Mouse (Mus musculus) hindbrain, embryonic 12.5 days (tissue): ENCODE data around the gene Cct6b. TPM values are rescaled to one million over a fixed set of nuclear protein-coding genes. Genes with fewer than 3 reads are reported as not detected.
A peak's percentile ranks its signal among the peaks of the same experiment; 100 is the strongest.

ENCODE experiments used
- ATAC-seq: fragments of 200-750 bp; cut with Nextera tagmentation; 2 replicates; pipeline ENCODE4 v1.8.0; 2017; ENCODE audit warnings: moderate TSS enrichment; ENCODE audit not compliant: low FRiP score
- H3K27ac ChIP-seq: fragments of 300-500 bp; sonication (generic); 2 replicates; pipeline ENCODE4 v1.5.1; 2016; ENCODE audit warnings: mild to moderate bottlenecking
- H3K27me3 ChIP-seq: fragments of 300-500 bp; sonication (generic); 2 replicates; pipeline ENCODE4 v1.6.1; 2016; ENCODE audit warnings: mild to moderate bottlenecking
- H3K36me3 ChIP-seq: fragments of 300-500 bp; sonication (generic); 2 replicates; pipeline ENCODE4 v1.6.1; 2016; ENCODE audit warnings: mild to moderate bottlenecking
- H3K4me1 ChIP-seq: fragments of 300-500 bp; sonication (generic); 2 replicates; pipeline ENCODE4 v1.6.1; 2016
- H3K4me2 ChIP-seq: fragments of 300-500 bp; sonication (generic); replicated peaks from 2 replicates; pipeline ENCODE4 v1.6.1; 2016; ENCODE audit warnings: mild to moderate bottlenecking
- H3K4me3 ChIP-seq: fragments of 300-500 bp; sonication (generic); 2 replicates; pipeline ENCODE4 v1.5.1; 2016; ENCODE audit warnings: mild to moderate bottlenecking
- H3K9ac ChIP-seq: fragments of 300-500 bp; sonication (generic); 2 replicates; pipeline ENCODE4 v1.6.1; 2016; ENCODE audit warnings: mild to moderate bottlenecking, moderate library complexity
- H3K9me3 ChIP-seq: fragments of 300-500 bp; sonication (generic); replicated peaks from 2 replicates; pipeline ENCODE4 v1.6.1; 2016; ENCODE audit warnings: mild to moderate bottlenecking
- WGBS: fragments of 180-500 bp; shearing (Covaris S2); methylation state at CpG from one replicate; pipeline ENCODE4 v1.1.7; 2016; 5-methylcytosine and 5-hydroxymethylcytosine counted together
- polyA plus RNA-seq: library from polyadenylated mRNA; unstranded; fragments of >200 nt; fragmentation: Nextera tagmentation; extraction: Ambion mirVana; gene quantifications from 2 replicates; pipeline ENCODE4 v1.2.1, GENCODE M21; 2016

Gene Cct6b
- 0.19 and 0.57 TPM in 2 replicates for polyA plus RNA-seq

DNA sequence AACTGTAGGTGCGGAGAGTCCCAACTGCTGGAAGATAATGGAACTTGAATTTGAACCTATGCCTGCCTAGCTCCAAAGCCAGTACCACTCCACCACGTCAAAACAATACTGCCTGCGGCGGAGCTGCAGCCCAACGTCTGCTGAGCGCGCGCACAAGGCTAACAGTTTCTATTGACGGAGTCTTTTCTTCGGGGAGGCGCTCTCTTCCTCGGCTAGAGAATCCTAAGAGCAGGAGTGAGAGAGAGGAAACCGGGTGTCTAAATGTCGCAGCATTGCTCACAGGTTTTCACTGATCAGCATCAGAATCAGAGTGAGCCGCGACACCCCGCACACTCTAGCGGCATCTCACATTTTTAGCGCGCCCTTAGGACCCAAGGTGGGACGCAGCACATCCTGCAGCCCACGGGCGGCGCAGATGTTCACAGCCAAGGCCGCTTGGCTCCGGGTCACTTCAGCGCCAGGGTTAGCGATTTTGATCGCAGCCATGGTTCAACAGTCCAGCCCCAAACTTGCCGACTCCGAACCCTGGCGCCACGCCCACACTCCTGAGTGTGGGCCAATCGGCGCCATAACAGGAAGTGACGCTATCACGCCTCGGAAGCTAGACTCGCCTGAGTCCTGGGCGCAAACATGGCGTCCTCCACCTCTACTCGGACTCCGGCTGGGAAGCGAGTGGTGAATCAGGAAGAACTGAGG, at the start of gene Cct6b, which contains the start of gene Zfp830:
TSS of gene Cct6b (minus strand) at position 580 of the 696 bp plus-strand sequence.
TSS of gene Zfp830 (plus strand) at position 604 of the 696 bp plus-strand sequence.
- Histone ChIP-seq H3K27me3 (no peaks in the 10 kb centered on the region), H3K9ac (peak within 1 kb of the TSS; percentile 88), H3K4me2 (peak within 1 kb of the TSS; percentile 89), H3K9me3 (no peaks in the 10 kb centered on the region), H3K27ac (peak within 1 kb of the TSS; percentile 86), H3K4me1 (peaks cover 19% of the 10 kb centered on the region), H3K4me3 (peak within 1 kb of the TSS; percentile 88), H3K36me3 (no peaks in the 10 kb centered on the region)
- under 1% methylated on average over 44 of the region's 44 CpGs for WGBS
- peak; percentile 100 for ATAC-seq

DNA sequence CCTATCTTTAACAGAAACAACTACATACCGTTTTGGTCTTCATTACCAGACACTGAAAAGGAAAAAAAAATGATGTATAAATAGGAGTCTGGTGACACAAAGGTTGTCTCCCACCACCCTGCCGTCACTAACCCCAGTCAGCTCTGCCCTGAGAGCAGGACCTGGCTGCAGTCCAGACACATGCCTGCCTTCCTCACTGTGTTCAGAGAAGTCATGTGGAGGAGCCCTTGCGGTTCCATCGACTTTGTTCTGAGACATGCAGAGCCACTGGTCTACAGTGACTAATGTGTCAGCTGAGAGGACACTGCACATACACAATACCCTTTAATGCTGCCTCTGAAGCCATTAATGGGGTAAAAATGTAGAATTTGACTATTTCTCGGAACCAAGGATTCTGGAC, 44.4 kb upstream of the Cct6b start:
- H3K9me3 ChIP-seq, result no peaks in the 10 kb centered on the region
- no peak overlapping the region for H3K27ac ChIP-seq
- peaks cover 11% of the 10 kb centered on the region for H3K36me3 ChIP-seq
- H3K4me3 ChIP-seq, result no peak overlapping the region
- ATAC-seq, result no peak
- no peak overlapping the region for H3K4me2 ChIP-seq
- H3K27me3 ChIP-seq, result no peaks in the 10 kb centered on the region
- peaks cover 9% of the 10 kb centered on the region; the same call in 1 of the 2 replicates for H3K4me1 ChIP-seq
- no peak overlapping the region for H3K9ac ChIP-seq
- 82% methylated on average over 5 of the region's 5 CpGs for WGBS

DNA sequence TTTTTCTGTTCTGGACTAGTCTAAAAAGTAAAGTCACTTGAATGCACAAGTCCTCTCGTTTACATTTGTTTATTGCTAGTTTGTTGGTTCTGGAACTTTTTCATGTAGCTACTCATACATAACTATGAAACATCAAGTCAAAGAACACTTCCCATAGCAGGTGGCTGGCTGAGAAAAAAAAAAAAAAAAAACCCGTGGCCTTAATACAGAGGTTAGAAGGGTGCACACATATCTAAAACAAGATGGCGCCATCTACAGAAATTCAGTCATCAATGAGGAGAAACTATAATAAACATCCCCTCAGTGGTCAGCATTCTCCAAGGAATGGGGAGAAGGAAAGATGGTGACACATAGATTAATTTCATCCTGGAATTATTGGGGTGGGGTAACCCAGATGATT, 43.2 kb upstream of the Cct6b start:
- Histone ChIP-seq H3K9ac (no peak overlapping the region), H3K9me3 (no peaks in the 10 kb centered on the region), H3K4me1 (peaks cover 7% of the 10 kb centered on the region; the same call in 1 of the 2 replicates), H3K4me2 (no peak overlapping the region), H3K36me3 (peaks cover 22% of the 10 kb centered on the region), H3K4me3 (no peak overlapping the region), H3K27ac (no peak overlapping the region), H3K27me3 (no peaks in the 10 kb centered on the region)
- 87% methylated on average over 3 of the region's 3 CpGs for WGBS
- no peak for ATAC-seq

DNA sequence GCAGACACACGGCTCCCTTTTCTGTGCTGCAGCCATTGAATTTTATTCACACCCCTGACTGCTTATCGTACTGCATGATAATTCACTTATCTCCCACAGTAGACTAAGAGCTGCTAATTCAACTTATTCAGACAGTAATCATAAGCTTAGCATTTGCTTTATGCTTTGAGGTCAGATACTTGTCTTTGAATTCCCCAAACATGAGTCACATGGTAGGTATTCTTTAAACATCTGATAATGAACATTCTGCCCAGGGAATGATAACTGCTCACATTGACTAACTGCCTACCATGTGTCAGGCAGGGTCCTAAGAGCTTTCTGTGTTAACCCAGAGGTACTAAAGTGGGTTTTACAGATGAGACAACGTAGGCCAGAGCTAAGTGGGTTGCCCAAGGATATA, 42.5 kb upstream of the Cct6b start:
- Histone ChIP-seq H3K36me3 (peaks cover 29% of the 10 kb centered on the region), H3K27ac (no peak overlapping the region), H3K4me2 (no peak overlapping the region), H3K9ac (no peak overlapping the region), H3K9me3 (no peaks in the 10 kb centered on the region), H3K4me1 (peaks cover 1% of the 10 kb centered on the region; the same call in 1 of the 2 replicates), H3K27me3 (no peaks in the 10 kb centered on the region), H3K4me3 (no peak overlapping the region)
- ATAC-seq, result no peak
- WGBS, result 86% methylated on average over 3 of the region's 3 CpGs

DNA sequence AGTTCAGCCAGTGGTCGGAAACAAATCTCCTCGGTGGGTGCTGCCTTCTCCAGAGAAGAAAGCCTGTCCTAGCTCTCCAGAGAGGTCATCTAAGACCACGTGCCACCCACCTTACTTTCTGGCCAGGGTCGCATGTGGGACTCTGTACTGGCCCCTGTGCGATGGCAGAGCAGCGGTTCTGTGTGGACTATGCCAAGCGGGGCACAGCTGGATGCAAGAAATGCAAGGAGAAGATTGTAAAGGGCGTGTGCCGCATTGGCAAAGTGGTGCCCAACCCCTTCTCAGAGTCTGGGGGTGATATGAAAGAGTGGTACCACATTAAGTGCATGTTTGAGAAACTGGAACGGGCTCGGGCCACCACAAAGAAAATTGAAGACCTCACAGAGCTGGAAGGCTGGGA, 19.3 kb upstream of the Cct6b start:
- Histone ChIP-seq H3K4me1 (peaks cover 19% of the 10 kb centered on the region), H3K27ac (no peak overlapping the region), H3K36me3 (peaks cover 49% of the 10 kb centered on the region), H3K9ac (no peak overlapping the region), H3K27me3 (no peaks in the 10 kb centered on the region), H3K4me2 (no peak overlapping the region), H3K4me3 (no peak overlapping the region), H3K9me3 (no peaks in the 10 kb centered on the region)
- ATAC-seq, result no peak
- WGBS, result 92% methylated on average over 11 of the region's 11 CpGs

DNA sequence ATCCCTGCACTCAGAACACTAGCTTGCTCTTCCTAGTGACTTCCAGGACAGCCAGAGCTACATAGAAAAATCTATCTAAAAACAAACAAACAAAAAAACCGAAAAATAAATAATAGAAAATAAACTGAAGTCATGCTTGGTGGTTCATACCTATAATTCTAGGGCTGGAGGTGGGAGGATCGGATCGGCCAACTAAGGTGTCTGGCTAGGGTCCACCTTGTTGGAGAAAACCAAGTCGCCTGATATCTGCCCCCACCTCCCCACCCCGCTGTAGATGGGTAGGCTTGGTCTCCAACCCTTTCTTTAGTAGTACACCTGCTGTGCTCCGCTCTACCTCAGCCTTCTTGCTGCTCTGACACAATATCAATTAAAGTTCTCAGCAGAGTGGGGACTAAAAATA, 18.1 kb upstream of the Cct6b start:
- ATAC-seq, result no peak
- peak overlapping the region; percentile 70 for H3K4me2 ChIP-seq
- H3K4me1 ChIP-seq, result peaks cover 19% of the 10 kb centered on the region
- no peaks in the 10 kb centered on the region for H3K9me3 ChIP-seq
- H3K4me3 ChIP-seq, result peak overlapping the region; percentile 91
- peak overlapping the region; percentile 94 for H3K9ac ChIP-seq
- H3K27me3 ChIP-seq, result no peaks in the 10 kb centered on the region
- H3K36me3 ChIP-seq, result peaks cover 38% of the 10 kb centered on the region
- WGBS, result 50% methylated on average over 6 of the region's 6 CpGs
- H3K27ac ChIP-seq, result no peak overlapping the region

DNA sequence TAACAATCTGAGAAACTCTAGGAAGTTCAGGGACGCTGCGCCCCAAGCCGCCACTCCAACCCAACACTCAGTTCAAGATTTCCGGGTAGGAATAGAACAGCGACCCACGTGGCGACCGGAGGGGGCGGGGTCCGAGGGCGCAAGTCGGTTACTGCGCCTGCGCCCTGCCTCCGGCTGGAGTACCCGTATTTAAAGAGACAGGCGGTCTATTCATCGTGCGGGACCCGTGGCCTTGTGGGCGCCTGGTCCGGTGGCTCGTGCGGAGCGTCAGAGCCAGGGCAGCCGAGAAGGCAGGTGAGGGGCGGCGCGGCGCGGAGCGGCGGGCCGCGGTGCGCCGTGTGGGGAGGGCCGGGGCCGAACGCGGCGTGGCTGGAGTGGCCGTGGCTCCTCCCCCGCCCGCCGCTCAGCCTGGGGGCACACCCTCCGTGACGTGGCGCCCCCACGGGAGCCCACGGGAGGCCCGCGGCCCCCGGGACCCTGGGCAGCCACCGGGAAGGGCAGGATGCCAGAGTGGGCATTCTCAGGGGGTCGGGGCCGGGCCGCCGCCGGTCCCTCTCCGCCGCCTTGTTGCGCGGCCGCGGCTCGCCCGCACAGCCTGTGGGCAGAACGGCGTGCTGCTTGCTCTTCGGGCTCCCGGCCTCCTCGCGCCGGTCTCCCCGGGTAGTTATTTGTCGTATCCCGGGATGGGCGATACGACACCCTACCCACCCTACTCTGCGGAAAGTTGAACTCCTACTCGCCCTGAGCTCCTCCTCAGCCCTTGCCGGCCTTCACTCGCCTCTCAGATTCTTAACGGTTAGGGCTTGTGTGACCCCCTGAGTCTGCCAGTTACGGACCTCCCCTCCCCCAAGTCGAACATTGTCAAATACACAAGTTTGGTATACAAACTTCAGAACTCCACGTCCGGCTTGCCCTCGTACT, 17.1 kb upstream of the Cct6b start, which contains the start of gene Lig3:
TSS of gene Lig3 (plus strand) at position 126 of the 921 bp plus-strand sequence.
- peak; percentile 97 for ATAC-seq
- peak within 1 kb of the TSS; percentile 70 for H3K4me2 ChIP-seq
- H3K4me1 ChIP-seq, result peaks cover 19% of the 10 kb centered on the region
- H3K27ac ChIP-seq, result peak within 1 kb of the TSS; percentile 96
- under 1% methylated on average over 81 of the region's 90 CpGs for WGBS
- H3K9me3 ChIP-seq, result no peaks in the 10 kb centered on the region
- H3K4me3 ChIP-seq, result peak within 1 kb of the TSS; percentile 91
- H3K27me3 ChIP-seq, result no peaks in the 10 kb centered on the region
- peak within 1 kb of the TSS; percentile 94 for H3K9ac ChIP-seq
- H3K36me3 ChIP-seq, result peaks cover 30% of the 10 kb centered on the region

DNA sequence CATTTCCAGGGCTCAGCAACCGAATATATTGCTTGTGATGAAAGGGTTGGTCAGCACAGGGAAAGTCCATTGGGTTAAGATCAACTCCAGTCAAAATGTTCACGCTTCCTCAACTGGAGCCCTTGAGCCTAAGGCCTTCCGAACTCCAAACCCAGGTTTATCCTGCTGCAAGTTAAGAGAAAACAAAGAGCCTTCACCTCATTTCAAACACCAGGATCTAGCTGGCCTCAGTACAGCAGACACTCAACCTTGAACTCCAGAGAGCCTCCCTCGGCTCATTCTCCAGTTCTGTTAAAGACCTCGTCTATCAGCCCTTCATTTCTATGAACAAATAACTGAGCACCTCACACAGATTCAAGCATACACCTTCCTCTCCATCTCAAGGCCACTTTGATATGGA, 16.0 kb upstream of the Cct6b start:
- peaks cover 19% of the 10 kb centered on the region for H3K36me3 ChIP-seq
- H3K4me3 ChIP-seq, result peak overlapping the region; percentile 91
- H3K9ac ChIP-seq, result peak overlapping the region; percentile 94
- no peaks in the 10 kb centered on the region for H3K9me3 ChIP-seq
- 61% methylated on average over 5 of the region's 5 CpGs for WGBS
- ATAC-seq, result no peak
- no peaks in the 10 kb centered on the region for H3K27me3 ChIP-seq
- no peak overlapping the region for H3K27ac ChIP-seq
- H3K4me2 ChIP-seq, result peak overlapping the region; percentile 70
- peaks cover 19% of the 10 kb centered on the region for H3K4me1 ChIP-seq

DNA sequence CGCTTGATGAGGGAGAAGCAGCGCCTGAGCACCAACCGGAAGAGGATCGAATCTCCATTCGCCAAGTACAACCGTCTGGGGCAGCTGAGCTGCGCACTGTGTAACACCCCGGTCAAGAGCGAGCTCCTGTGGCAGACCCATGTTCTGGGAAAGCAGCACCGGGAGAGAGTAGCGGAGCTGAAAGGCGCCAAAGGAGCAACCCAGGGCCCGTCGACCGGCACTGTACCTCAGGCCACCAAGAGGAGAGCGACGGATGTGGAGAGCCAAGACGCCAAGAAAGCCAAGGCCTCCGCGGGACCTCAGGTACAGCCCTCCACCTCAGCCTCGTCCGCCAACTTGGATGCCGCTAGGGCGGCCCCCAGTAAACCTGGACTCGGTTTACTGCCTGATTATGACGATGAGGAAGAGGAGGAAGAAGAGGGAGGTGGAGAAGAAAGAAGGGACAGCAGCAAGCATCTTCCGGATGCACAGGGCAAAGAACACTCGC, 360 bp upstream of the Cct6b start:
- Histone ChIP-seq H3K4me2 (peak overlapping the region; percentile 89), H3K36me3 (no peaks in the 10 kb centered on the region), H3K4me1 (peaks cover 19% of the 10 kb centered on the region), H3K4me3 (peak overlapping the region; percentile 88), H3K27ac (peak overlapping the region; percentile 86), H3K9ac (peak overlapping the region; percentile 88), H3K9me3 (no peaks in the 10 kb centered on the region), H3K27me3 (no peaks in the 10 kb centered on the region)
- under 1% methylated on average over 28 of the region's 28 CpGs for WGBS
- ATAC-seq, result peak; percentile 74

DNA sequence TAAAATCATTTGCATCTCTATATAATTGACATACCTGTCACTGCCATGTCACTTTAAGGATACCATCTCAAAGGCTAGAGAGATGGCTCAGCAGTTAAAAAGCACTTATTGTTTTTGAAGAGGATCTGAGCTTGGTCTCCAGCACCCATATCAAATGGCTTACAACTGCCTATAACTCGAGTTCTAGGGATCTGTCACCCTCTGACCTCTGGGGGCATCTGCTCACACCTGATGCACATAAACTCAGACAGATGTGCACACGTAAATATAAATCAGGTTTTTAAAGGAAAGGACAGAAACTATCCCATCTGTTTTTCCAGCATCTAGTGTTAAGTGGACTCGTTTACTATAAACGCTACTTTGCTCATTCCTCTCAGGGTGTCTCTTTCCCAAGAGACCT, 860 bp downstream of the Cct6b start:
- no peaks in the 10 kb centered on the region for H3K36me3 ChIP-seq
- no peaks in the 10 kb centered on the region for H3K9me3 ChIP-seq
- peaks cover 19% of the 10 kb centered on the region for H3K4me1 ChIP-seq
- no peaks in the 10 kb centered on the region for H3K27me3 ChIP-seq
- peak overlapping the region; percentile 88 for H3K4me3 ChIP-seq
- H3K9ac ChIP-seq, result peak overlapping the region; percentile 88
- no peak for ATAC-seq
- H3K4me2 ChIP-seq, result peak overlapping the region; percentile 89
- WGBS, result 13% methylated on average over 4 of the region's 4 CpGs
- peak overlapping the region; percentile 86 for H3K27ac ChIP-seq

DNA sequence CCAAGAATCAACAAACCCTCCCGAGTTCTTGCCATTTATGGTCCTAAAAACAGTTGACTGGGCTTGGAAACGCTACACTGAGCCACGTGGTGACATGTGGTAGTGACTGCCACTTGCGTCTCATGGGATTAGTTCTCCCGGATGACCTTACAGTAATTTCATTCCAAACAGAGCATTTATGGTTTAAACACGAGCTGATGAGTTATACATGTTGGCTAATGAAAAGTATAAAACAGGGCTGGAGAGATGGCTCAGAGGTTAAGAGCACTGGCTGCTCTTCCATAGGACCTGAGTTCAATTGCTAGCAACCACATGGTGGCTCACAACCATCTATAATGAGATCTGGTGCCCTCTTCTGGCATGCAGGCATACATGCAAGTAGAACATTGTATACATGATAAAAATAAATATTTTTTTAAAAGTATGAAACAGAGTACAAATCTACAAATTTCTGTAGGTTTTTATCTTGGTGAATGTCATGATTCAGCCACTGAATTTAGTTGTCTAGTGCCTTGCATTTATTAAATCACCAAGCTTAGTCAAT, 1.8 kb downstream of the Cct6b start:
- no peak overlapping the region for H3K4me2 ChIP-seq
- peaks cover 19% of the 10 kb centered on the region for H3K4me1 ChIP-seq
- no peak overlapping the region for H3K9ac ChIP-seq
- WGBS, result 85% methylated on average over 6 of the region's 6 CpGs
- H3K4me3 ChIP-seq, result no peak overlapping the region
- ATAC-seq, result no peak
- 0 out of 2 replicates have a peak, but pooled peaks cover 5% of the 10 kb centered on the region for H3K27me3 ChIP-seq
- H3K27ac ChIP-seq, result no peak overlapping the region
- no peaks in the 10 kb centered on the region for H3K36me3 ChIP-seq
- no peaks in the 10 kb centered on the region for H3K9me3 ChIP-seq

DNA sequence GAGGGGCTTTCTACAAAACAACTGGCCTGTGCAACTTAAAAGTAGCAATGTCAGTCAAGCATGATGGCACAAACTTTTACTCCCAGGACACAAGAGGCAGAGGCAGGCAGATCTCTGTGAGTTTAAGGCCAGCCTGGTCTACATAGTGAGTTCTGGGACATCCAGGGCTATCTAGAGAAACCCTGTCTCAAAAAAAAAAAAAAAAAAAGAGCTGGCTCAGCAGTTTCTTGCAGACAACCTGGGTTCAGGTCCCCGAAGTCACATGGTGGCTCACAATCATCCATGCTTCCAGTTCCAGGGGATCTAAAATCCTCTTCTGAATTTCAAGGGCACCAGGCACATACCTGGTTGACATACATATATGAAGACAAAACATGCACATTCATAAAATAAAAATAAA, 8.2 kb downstream of the Cct6b start:
- Histone ChIP-seq H3K36me3 (no peaks in the 10 kb centered on the region), H3K9ac (no peak overlapping the region), H3K27ac (no peak overlapping the region), H3K4me2 (no peak overlapping the region), H3K4me1 (no peaks in the 10 kb centered on the region), H3K4me3 (no peak overlapping the region), H3K9me3 (no peaks in the 10 kb centered on the region), H3K27me3 (0 out of 2 replicates have a peak, but pooled peaks cover 5% of the 10 kb centered on the region)
- 95% methylated on average over 1 of the region's 1 CpGs for WGBS
- ATAC-seq, result no peak
